Mouse (Mus musculus) megakaryocyte, adult 5-6 weeks (primary cell): ENCODE results near the gene Oas1e. TPM values are rescaled to one million over a fixed set of nuclear protein-coding genes. Genes with fewer than 3 reads are reported as not detected.
"Not testable (repeated sequence)": the region's sequence is repeated elsewhere in the genome, so short reads cannot be mapped to it uniquely, and the experiment has no call there.

ENCODE experiments used
- ATAC-seq: 2 replicates; pipeline ENCODE4 v1.8.0; 2016; ENCODE audit warnings: mild to moderate bottlenecking, inconsistent platforms; ENCODE audit not compliant: poor library complexity, severe bottlenecking
- total RNA-seq, 2 experiments: library from RNA; stranded (forward) in 1 of 2; stranded (reverse) in 1 of 2; fragments of 153-499, 151-499 nt in 1 of 2; fragments of 221-1000, 200-1000 nt in 1 of 2; gene quantifications; 2 replicates each; pipeline versions ENCODE4 v1.2.3 to v1.2.4; 2015 to 2017

Oas1e gene
- total RNA-seq (2015), result 0.39 TPM in 1 of 2 replicates, not detected in the other
- total RNA-seq (2017), result not detected in 2 replicates

GRCm38 (mm10) chr5:120795480-120796034, at the start of gene Oas1e:
Gene Oas1e, minus strand, starts transcription at chr5:120795530.
- not testable (repeated sequence) for ATAC-seq

- ATAC-seq, result no peak
Measured at GRCm38 (mm10) chr5:120844713-120845112, 49.4 kb upstream of the Oas1e start.

GRCm38 (mm10) chr5:120836731-120837585, 41.6 kb upstream of the Oas1e start:
- ATAC-seq, result peak; percentile 66; the same call in 1 of the 2 replicates

- no peak for ATAC-seq
Measured at GRCm38 (mm10) chr5:120833335-120834280, 38.3 kb upstream of the Oas1e start.

- peak; percentile 87 for ATAC-seq
Measured at GRCm38 (mm10) chr5:120831031-120831430, 35.7 kb upstream of the Oas1e start.

GRCm38 (mm10) chr5:120818999-120819398, 23.7 kb upstream of the Oas1e start:
- no peak for ATAC-seq

- ATAC-seq, result 0 out of 2 replicates have a peak, but pooled peaks have one; percentile 41
Measured at GRCm38 (mm10) chr5:120815949-120816348, 20.6 kb upstream of the Oas1e start.

GRCm38 (mm10) chr5:120813023-120813422, 17.7 kb upstream of the Oas1e start:
- no peak for ATAC-seq

GRCm38 (mm10) chr5:120811951-120812819, 16.9 kb upstream of the Oas1e start, which contains the start of gene Oas1c:
Gene Oas1c, minus strand, starts transcription at chr5:120812514.
- peak; percentile 93 for ATAC-seq

- ATAC-seq, result no peak
Measured at GRCm38 (mm10) chr5:120809171-120809570, 13.8 kb upstream of the Oas1e start.

GRCm38 (mm10) chr5:120806458-120806857, 11.1 kb upstream of the Oas1e start:
- ATAC-seq, result peak; percentile 49; the same call in 1 of the 2 replicates

- no peak for ATAC-seq
Measured at GRCm38 (mm10) chr5:120803596-120803995, 8.3 kb upstream of the Oas1e start.

GRCm38 (mm10) chr5:120798943-120799342, 3.6 kb upstream of the Oas1e start:
- ATAC-seq, result not testable (repeated sequence)

GRCm38 (mm10) chr5:120798147-120798546, 2.8 kb upstream of the Oas1e start:
- not testable (repeated sequence) for ATAC-seq

GRCm38 (mm10) chr5:120793043-120793442, 2.3 kb downstream of the Oas1e start:
- ATAC-seq, result peak; percentile 86

- ATAC-seq, result peak; percentile 88
Measured at GRCm38 (mm10) chr5:120787042-120787441, 8.3 kb downstream of the Oas1e start.

GRCm38 (mm10) chr5:120782446-120782845, 12.9 kb downstream of the Oas1e start:
- ATAC-seq, result no peak

GRCm38 (mm10) chr5:120781646-120782045, 13.7 kb downstream of the Oas1e start:
- ATAC-seq, result no peak

GRCm38 (mm10) chr5:120779922-120780321, 15.4 kb downstream of the Oas1e start:
- no peak for ATAC-seq

GRCm38 (mm10) chr5:120778941-120779340, 16.4 kb downstream of the Oas1e start:
- no peak for ATAC-seq
